22 mouse cellular contexts compared by ENCODE assay signal in the genomic region with DNA sequence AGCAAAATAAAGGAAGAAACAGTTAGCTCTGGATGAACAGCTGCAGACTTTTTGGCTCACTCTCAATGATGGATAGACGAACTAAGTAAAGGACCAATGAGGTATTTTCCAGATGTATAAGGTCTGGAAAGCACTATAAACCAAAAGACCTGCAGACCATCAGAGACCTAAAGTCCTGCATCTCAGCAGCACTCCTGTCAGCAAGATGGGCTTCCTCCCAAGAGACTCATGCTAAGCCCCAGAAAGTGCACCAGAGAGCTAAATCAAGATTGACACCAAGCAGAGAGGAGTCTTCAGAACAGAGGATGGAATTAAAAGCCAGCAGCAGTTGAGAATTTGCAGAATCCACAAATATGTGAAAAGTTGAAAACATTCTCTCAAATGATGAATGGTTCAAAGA.
"Had no signal": no experiment of that assay in that cellular context is flagged by ENCODE, and none has a peak within 500 bp of the region (broad histone marks: within the 10 kb centered on the region; RNA-seq: fewer than 3 reads in every experiment).

No protein-coding gene starts in this region.

- H3K4me3 ChIP-seq: layer of hippocampus, adult 2 months; limb, embryonic 10.5 days; limb, embryonic 13.5 days; liver, embryonic 12.5 days; liver, embryonic 15.5 days; lung, embryonic 15.5 days; megakaryocyte, embryonic 14.5 days; midbrain, embryonic 15.5 days; neural tube, embryonic 13.5 days had no signal

- ATAC-seq: hindbrain, embryonic 16.5 days; liver, embryonic 12.5 days; midbrain, embryonic 15.5 days had no signal

- H3K4me2 ChIP-seq: limb, embryonic 13.5 days; liver, embryonic 12.5 days; liver, embryonic 15.5 days; lung, embryonic 15.5 days; midbrain, embryonic 11.5 days; midbrain, embryonic 15.5 days; neural tube, embryonic 13.5 days had no signal

- DNase-seq: kidney, adult 8-10 months; kidney, postnatal 25 days; layer of hippocampus, adult 9-11 months; liver; lung, adult 18-20 months; lung, postnatal 10 days; lung, postnatal 36 days; right cerebral cortex, adult 18-20 months; right cerebral cortex, postnatal 14 days; right cerebral cortex, postnatal 4 days; thymus, postnatal 25 days had no signal

- H3K27me3 ChIP-seq: limb, embryonic 13.5 days; liver, embryonic 12.5 days; liver, embryonic 15.5 days; lung, embryonic 15.5 days; megakaryocyte, embryonic 14.5 days; midbrain, embryonic 15.5 days; neural tube, embryonic 13.5 days had no signal

- H3K9ac ChIP-seq: limb, embryonic 13.5 days; liver, embryonic 12.5 days; liver, embryonic 15.5 days; lung, embryonic 15.5 days; midbrain, embryonic 15.5 days; neural tube, embryonic 13.5 days had no signal

- H3K27ac ChIP-seq: layer of hippocampus, adult 2 months; limb, embryonic 10.5 days; limb, embryonic 13.5 days; liver, embryonic 12.5 days; liver, embryonic 15.5 days; lung, embryonic 15.5 days; midbrain, embryonic 15.5 days; neural tube, embryonic 13.5 days had no signal

- H3K9me3 ChIP-seq: limb, embryonic 10.5 days; liver, embryonic 15.5 days; lung, embryonic 15.5 days; midbrain, embryonic 15.5 days; neural tube, embryonic 13.5 days had no signal

- H3K4me1 ChIP-seq: limb, embryonic 10.5 days; limb, embryonic 13.5 days; liver, embryonic 12.5 days; liver, embryonic 15.5 days; lung, embryonic 15.5 days; megakaryocyte, embryonic 14.5 days; midbrain, embryonic 15.5 days; neural tube, embryonic 13.5 days had no signal

- H3K36me3 ChIP-seq: limb, embryonic 10.5 days; limb, embryonic 13.5 days; liver, embryonic 12.5 days; liver, embryonic 15.5 days; lung, embryonic 15.5 days; midbrain, embryonic 15.5 days; neural tube, embryonic 13.5 days had no signal
